Mouse (Mus musculus): ENCODE measurements at regions not wholly inside any gene's neighbourhood (a gene's known extent, or its start where the extent isn't known, plus 50 kb on each side); places are given as distances from the start of the nearest gene placed in this dataset.

GRCm38 (mm10) chrX:133505683-133506082 lies 183.1 kb downstream of the Pcdh19 start:
- DNase-seq (ENCODE audit: low spot score): no peak

- no peak for DNase-seq (ENCODE audit: low spot score)
Observed at GRCm38 (mm10) chrX:133461867-133462266, 226.9 kb downstream of the Pcdh19 start.

GRCm38 (mm10) chrX:133447417-133447816 lies 241.4 kb downstream of the Pcdh19 start:
- DNase-seq (ENCODE audit: low spot score): peak; percentile 2

GRCm38 (mm10) chrX:133402446-133402845 lies 286.3 kb downstream of the Pcdh19 start:
- peak; percentile 54 for DNase-seq (ENCODE audit: low spot score)

GRCm38 (mm10) chrX:133387791-133388190 lies 301.0 kb downstream of the Pcdh19 start:
- DNase-seq (ENCODE audit: low spot score): no peak

- no peak for DNase-seq (ENCODE audit: low spot score)
Observed at GRCm38 (mm10) chrX:133373960-133374359, 314.8 kb downstream of the Pcdh19 start.

GRCm38 (mm10) chrX:133373047-133373446 lies 315.7 kb downstream of the Pcdh19 start:
- DNase-seq (ENCODE audit: low spot score): no peak

- DNase-seq (ENCODE audit: low spot score): no peak
Observed at GRCm38 (mm10) chrX:133372411-133372810, 316.4 kb downstream of the Pcdh19 start.

GRCm38 (mm10) chrX:133360739-133361138 lies 328.0 kb downstream of the Pcdh19 start:
- DNase-seq (ENCODE audit: low spot score): no peak

Data from layer of hippocampus, adult 9-10 months (tissue).